Mouse (Mus musculus): ENCODE data around the gene Fbxo45. TPM values are rescaled to one million over a fixed set of nuclear protein-coding genes. Genes with fewer than 3 reads are reported as not detected.

Fbxo45 gene
- polyA plus RNA-seq, 2 experiments, result 13.3 to 14.0 TPM

DNA sequence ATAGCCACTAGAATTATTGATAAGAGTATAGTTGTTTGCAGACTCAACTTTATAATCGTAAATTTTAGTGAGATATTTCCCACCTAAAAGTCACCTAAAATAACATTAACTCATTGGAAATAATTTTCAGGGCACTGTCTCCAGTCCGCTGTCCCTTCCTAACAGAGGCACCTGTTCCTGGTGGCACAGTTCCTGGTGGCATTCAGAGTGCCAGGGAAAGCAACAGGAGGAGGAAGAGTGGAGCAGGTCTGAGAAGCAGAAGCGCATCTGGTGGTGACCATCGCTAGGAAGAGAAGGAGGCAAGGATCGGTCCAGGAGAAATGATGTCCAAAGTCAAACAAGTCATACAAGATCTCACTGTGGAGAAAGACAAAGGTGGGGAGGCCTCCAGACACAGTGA, 60.9 kb downstream of the Fbxo45 start:
- DNase-seq (ENCODE audit: low spot score), result no peak
- H3K27ac ChIP-seq (replicated peaks; ENCODE audit: low read depth, low read length), result no peak overlapping the region
- no peaks in the 10 kb centered on the region for H3K9me3 ChIP-seq (ENCODE audit: control insufficient read depth, low read length)
- TF ChIP-seq POLR2A (IDR thresholded peaks at IDR 0.05; ENCODE audit: borderline replicate concordance, extremely low read depth, insufficient read depth, insufficient read length), result no peak
- WGBS, result 93% methylated on average over 5 of the region's 5 CpGs
- H3K4me3 ChIP-seq (replicated peaks; ENCODE audit: low read length), result no peak overlapping the region
- no peak overlapping the region for H3K4me2 ChIP-seq (replicated peaks; ENCODE audit: low read depth, low read length, severe bottlenecking)
- H3K9ac ChIP-seq (ENCODE audit: low read depth, low read length, severe bottlenecking), result no peak overlapping the region
- H3K36me3 ChIP-seq (ENCODE audit: control insufficient read depth, insufficient read depth, low read length), result no peaks in the 10 kb centered on the region
- H3K27me3 ChIP-seq (ENCODE audit: control insufficient read depth, insufficient read depth, low read length), result no peaks in the 10 kb centered on the region
- H3K4me1 ChIP-seq (ENCODE audit: control insufficient read depth, insufficient read depth, low read length), result no peaks in the 10 kb centered on the region
- ATAC-seq (ENCODE audit: low FRiP score, low read depth), result no peak

MicroRNA genes within 50 kb of the gene (microRNA counts, 519-probe panel; counts per million panel counts)
- microRNA mmu-miR-1946a, result 2,028 counts per million, percentile 27 among the panel's probes with 10 or more counts

Small RNAs within 50 kb of the gene (microRNA-seq; reads per million reads assigned to microRNA genes)
- not detected for gene Mir1946a

Other genes with a start within 250 kb of the Fbxo45 start
- gene Senp5, start 243.9 kb downstream of the Fbxo45 start, polyA plus RNA-seq (2012; rRNA removed), result 17.2 and 18.6 TPM in 2 replicates
- gene Senp5, start 243.9 kb downstream of the Fbxo45 start, polyA plus RNA-seq (2014; fragmentation: Nextera tagmentation; extraction: Ambion mirVana), result 8.9 and 9.9 TPM in 2 replicates
- gene Pak2, start 167.8 kb downstream of the Fbxo45 start, polyA plus RNA-seq (2012; rRNA removed), result 26.5 and 28.4 TPM in 2 replicates
- 35.8 and 36.1 TPM in 2 replicates for gene Pak2, start 167.8 kb downstream of the Fbxo45 start, polyA plus RNA-seq (2014; fragmentation: Nextera tagmentation; extraction: Ambion mirVana)
- 71.1 and 74.9 TPM in 2 replicates for gene Pigx, start 147.4 kb downstream of the Fbxo45 start, polyA plus RNA-seq (2012; rRNA removed)
- gene Pigx, start 147.4 kb downstream of the Fbxo45 start, polyA plus RNA-seq (2014; fragmentation: Nextera tagmentation; extraction: Ambion mirVana), result 104 and 105 TPM in 2 replicates
- 11.5 and 15.6 TPM in 2 replicates for gene Cep19, start 147.4 kb downstream of the Fbxo45 start, polyA plus RNA-seq (2012; rRNA removed)
- 28.4 and 32.2 TPM in 2 replicates for gene Cep19, start 147.4 kb downstream of the Fbxo45 start, polyA plus RNA-seq (2014; fragmentation: Nextera tagmentation; extraction: Ambion mirVana)
- 14.2 and 18.2 TPM in 2 replicates for gene Nrros, start 81.6 kb downstream of the Fbxo45 start, polyA plus RNA-seq (2012; rRNA removed)
- gene Nrros, start 81.6 kb downstream of the Fbxo45 start, polyA plus RNA-seq (2014; fragmentation: Nextera tagmentation; extraction: Ambion mirVana), result 20.1 and 20.2 TPM in 2 replicates
- gene Bex6, start 67.3 kb downstream of the Fbxo45 start, polyA plus RNA-seq (2012; rRNA removed), result 0.08 TPM in 1 of 2 replicates, not detected in the other
- 0.19 TPM in 1 of 2 replicates, not detected in the other for gene Bex6, start 67.3 kb downstream of the Fbxo45 start, polyA plus RNA-seq (2014; fragmentation: Nextera tagmentation; extraction: Ambion mirVana)
- gene Wdr53, start 69 bp upstream of the Fbxo45 start, polyA plus RNA-seq (2012; rRNA removed), result 13.7 and 13.8 TPM in 2 replicates
- gene Wdr53, start 69 bp upstream of the Fbxo45 start, polyA plus RNA-seq (2014; fragmentation: Nextera tagmentation; extraction: Ambion mirVana), result 17.8 and 18.1 TPM in 2 replicates
- not detected in 2 replicates for gene Smco1, start 24.3 kb upstream of the Fbxo45 start, polyA plus RNA-seq (2012; rRNA removed)
- gene Smco1, start 24.3 kb upstream of the Fbxo45 start, polyA plus RNA-seq (2014; fragmentation: Nextera tagmentation; extraction: Ambion mirVana), result not detected in 2 replicates
- 14.1 and 14.8 TPM in 2 replicates for gene Rnf168, start 30.3 kb upstream of the Fbxo45 start, polyA plus RNA-seq (2012; rRNA removed)
- 28.5 and 31.8 TPM in 2 replicates for gene Rnf168, start 30.3 kb upstream of the Fbxo45 start, polyA plus RNA-seq (2014; fragmentation: Nextera tagmentation; extraction: Ambion mirVana)
- 23.7 and 24.6 TPM in 2 replicates for gene Ubxn7, start 85.1 kb upstream of the Fbxo45 start, polyA plus RNA-seq (2012; rRNA removed)
- 18.6 and 23.5 TPM in 2 replicates for gene Ubxn7, start 85.1 kb upstream of the Fbxo45 start, polyA plus RNA-seq (2014; fragmentation: Nextera tagmentation; extraction: Ambion mirVana)
- 0.10 and 0.24 TPM in 2 replicates for gene Tm4sf19, start 153.3 kb upstream of the Fbxo45 start, polyA plus RNA-seq (2012; rRNA removed)
- gene Tm4sf19, start 153.3 kb upstream of the Fbxo45 start, polyA plus RNA-seq (2014; fragmentation: Nextera tagmentation; extraction: Ambion mirVana), result 0.15 TPM in 1 of 2 replicates, not detected in the other
- gene Tctex1d2, start 172.5 kb upstream of the Fbxo45 start, polyA plus RNA-seq (2012; rRNA removed), result 15.3 and 16.9 TPM in 2 replicates
- gene Tctex1d2, start 172.5 kb upstream of the Fbxo45 start, polyA plus RNA-seq (2014; fragmentation: Nextera tagmentation; extraction: Ambion mirVana), result 25.6 and 25.9 TPM in 2 replicates
- gene Pcyt1a, start 183.8 kb upstream of the Fbxo45 start, polyA plus RNA-seq (2012; rRNA removed), result 22.0 and 23.4 TPM in 2 replicates
- 45.9 and 47.8 TPM in 2 replicates for gene Pcyt1a, start 183.8 kb upstream of the Fbxo45 start, polyA plus RNA-seq (2014; fragmentation: Nextera tagmentation; extraction: Ambion mirVana)
- gene Slc51a, start 240.7 kb upstream of the Fbxo45 start, polyA plus RNA-seq (2012; rRNA removed), result 0.08 and 0.10 TPM in 2 replicates
- gene Slc51a, start 240.7 kb upstream of the Fbxo45 start, polyA plus RNA-seq (2014; fragmentation: Nextera tagmentation; extraction: Ambion mirVana), result 0.22 and 0.30 TPM in 2 replicates
- not detected in 2 replicates for gene Zdhhc19, start 249.1 kb upstream of the Fbxo45 start, polyA plus RNA-seq (2012; rRNA removed)
- gene Zdhhc19, start 249.1 kb upstream of the Fbxo45 start, polyA plus RNA-seq (2014; fragmentation: Nextera tagmentation; extraction: Ambion mirVana), result not detected in 2 replicates

Data from limb, embryonic 14.5 days (tissue).